Mouse (Mus musculus) left cerebral cortex, adult 6 months (tissue): Measurements from ENCODE around the gene Slc6a18. TPM values are rescaled to one million over a fixed set of nuclear protein-coding genes. Genes with fewer than 3 reads are reported as not detected.

Experiments used
- long read RNA-seq, 2 experiments: library from polyadenylated mRNA; unstranded; transcript quantifications; one replicate each; pipeline ENCODE4 v2.0.0; 2019 to 2020
- polyA plus RNA-seq: library from polyadenylated mRNA; unstranded; fragments of <200 nt; fragmentation: Nextera tagmentation; gene quantifications from 2 replicates; pipeline ENCODE4 v1.2.3, GENCODE M21; 2021

Slc6a18 gene
- not detected in 2 replicates for polyA plus RNA-seq
- long read RNA-seq, experiment 1, result 0 reads
- long read RNA-seq, experiment 2, result 0 reads

GRCm38 (mm10) chr13:73677853-73678252 lies at the start of gene Slc6a18:
Gene Slc6a18 (minus strand): TSS chr13:73678023.

DNA sequence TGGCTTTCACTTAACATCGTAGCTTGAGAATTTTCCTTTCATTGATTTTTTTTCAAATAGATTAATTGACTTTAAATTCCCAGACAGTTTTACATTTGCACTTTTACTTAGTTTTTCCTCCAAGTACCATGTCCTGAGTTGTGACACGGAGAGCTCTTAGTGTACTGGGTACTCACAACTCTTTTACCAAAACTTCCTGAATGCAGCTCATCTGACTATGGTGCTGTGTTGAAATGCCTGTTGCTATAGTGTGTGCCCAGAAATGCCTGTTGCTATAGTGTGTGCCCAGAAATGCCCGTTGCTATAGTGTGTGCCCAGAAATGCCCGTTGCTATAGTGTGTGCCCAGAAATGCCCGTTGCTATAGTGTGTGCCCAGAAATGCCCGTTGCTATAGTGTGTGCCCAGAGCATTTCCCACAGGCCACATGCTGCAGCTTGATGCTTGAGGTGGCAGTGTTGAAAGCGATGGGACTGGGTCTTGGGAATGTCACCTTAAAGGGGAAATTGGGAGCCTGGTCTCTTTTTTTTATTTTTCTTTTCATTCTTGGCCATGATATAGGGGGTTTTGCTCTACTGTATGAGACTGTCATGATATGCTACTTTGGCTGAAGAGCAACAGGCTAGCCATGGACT lies 27.0 kb upstream of the Slc6a18 start, which contains the start of gene Slc6a19:
TSS of gene Slc6a19 (minus strand) at position 172 of the 632 bp plus-strand sequence.

DNA sequence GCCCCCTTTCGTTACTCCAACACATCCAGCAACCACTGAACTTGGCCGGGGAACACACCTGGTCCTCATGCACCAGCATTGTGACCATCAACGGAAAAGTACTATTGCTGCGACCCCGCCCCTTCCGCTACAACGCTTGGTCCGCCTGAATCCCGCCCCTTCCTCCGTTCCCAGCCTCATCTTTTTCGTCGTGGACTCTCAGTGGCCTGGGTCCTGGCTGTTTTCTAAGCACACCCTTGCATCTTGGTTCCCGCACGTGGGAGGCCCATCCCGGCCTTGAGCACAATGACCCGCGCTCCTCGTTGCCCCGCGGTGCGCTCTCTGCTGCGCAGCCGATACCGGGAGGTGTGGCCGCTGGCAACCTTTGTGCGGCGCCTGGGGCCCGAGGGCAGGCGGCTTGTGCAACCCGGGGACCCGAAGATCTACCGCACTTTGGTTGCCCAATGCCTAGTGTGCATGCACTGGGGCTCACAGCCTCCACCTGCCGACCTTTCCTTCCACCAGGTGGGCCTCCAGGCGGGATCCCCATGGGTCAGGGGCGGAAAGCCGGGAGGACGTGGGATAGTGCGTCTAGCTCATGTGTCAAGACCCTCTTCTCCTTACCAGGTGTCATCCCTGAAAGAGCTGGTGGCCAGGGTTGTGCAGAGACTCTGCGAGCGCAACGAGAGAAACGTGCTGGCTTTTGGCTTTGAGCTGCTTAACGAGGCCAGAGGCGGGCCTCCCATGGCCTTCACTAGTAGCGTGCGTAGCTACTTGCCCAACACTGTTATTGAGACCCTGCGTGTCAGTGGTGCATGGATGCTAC lies 50.9 kb downstream of the Slc6a18 start, which contains the start of gene Tert:
TSS of gene Tert (plus strand) at position 167 of the 805 bp plus-strand sequence.

Other genes starting within 250 kb of the Slc6a18 start
- gene Lpcat1, start 210.8 kb downstream of the Slc6a18 start, polyA plus RNA-seq, result 13.5 and 22.2 TPM in 2 replicates
- 0.04 and 0.07 TPM in 2 replicates for gene Slc6a3, start 141.3 kb downstream of the Slc6a18 start, polyA plus RNA-seq
- gene Clptm1l, start 74.0 kb downstream of the Slc6a18 start, polyA plus RNA-seq, result 40.5 and 82.4 TPM in 2 replicates
- gene Tert, start 51.1 kb downstream of the Slc6a18 start, polyA plus RNA-seq, result 0.20 and 0.23 TPM in 2 replicates
- gene Slc6a19, start 26.8 kb upstream of the Slc6a18 start, polyA plus RNA-seq, result 0.11 and 0.27 TPM in 2 replicates
- gene Slc12a7, start 55.1 kb upstream of the Slc6a18 start, polyA plus RNA-seq, result 0.98 and 1.2 TPM in 2 replicates
- gene Nkd2, start 169.6 kb upstream of the Slc6a18 start, polyA plus RNA-seq, result 1.0 and 1.5 TPM in 2 replicates